15 mouse cellular contexts compared by ENCODE assay signal in genomic region chr9:30985782-30986181, GRCm38 (mm10). TPM values are rescaled to one million over a fixed set of nuclear protein-coding genes. Genes with fewer than 3 reads are reported as not detected.
DNase-seq lines count a peak whose midpoint lies in the region; ATAC-seq and TF ChIP-seq lines count a peak whose summit lies in the region.
"Had no signal": no experiment of that assay in that cellular context is flagged by ENCODE, and none has a peak within 500 bp of the region (broad histone marks: within the 10 kb centered on the region; RNA-seq: fewer than 3 reads in every experiment).

No protein-coding gene starts in this region.

- no peaks in the 10 kb centered on the region for H3K36me3 ChIP-seq in embryonic facial prominence, embryonic 13.5 days
- H3K36me3 ChIP-seq in intestine, embryonic 16.5 days (ENCODE audit: control insufficient read depth, insufficient read depth, low read length): no peaks in the 10 kb centered on the region
- H3K36me3 ChIP-seq: forebrain, embryonic 10.5 days; midbrain, embryonic 13.5 days had no signal

- 0 out of 2 replicates have a peak overlapping the region, but pooled peaks have one; percentile 11 for H3K4me2 ChIP-seq in embryonic facial prominence, embryonic 13.5 days
- H3K4me2 ChIP-seq in intestine, embryonic 16.5 days (ENCODE audit: low read depth, low read length): no peak overlapping the region
- H3K4me2 ChIP-seq: midbrain, embryonic 13.5 days had no signal

- no peaks in the 10 kb centered on the region for H3K9me3 ChIP-seq in embryonic facial prominence, embryonic 13.5 days
- H3K9me3 ChIP-seq in intestine, embryonic 16.5 days (ENCODE audit: control insufficient read depth, low read length): no peaks in the 10 kb centered on the region
- H3K9me3 ChIP-seq: forebrain, embryonic 10.5 days; midbrain, embryonic 13.5 days had no signal

- WGBS in embryonic facial prominence, embryonic 13.5 days: 22% methylated on average over 6 of the region's 6 CpGs
- WGBS in intestine, embryonic 16.5 days: 62% methylated on average over 6 of the region's 6 CpGs

- intact Hi-C loops in gastrocnemius, adult 2 months (cut with DNase I): no loop called here

- H3K4me3 ChIP-seq in gastrocnemius, adult 2 months: no peak overlapping the region
- no peak overlapping the region for H3K4me3 ChIP-seq in embryonic facial prominence, embryonic 13.5 days
- H3K4me3 ChIP-seq in intestine, embryonic 16.5 days (ENCODE audit: low read length): no peak overlapping the region
- H3K4me3 ChIP-seq: forebrain, embryonic 10.5 days; heart, adult 2 months; midbrain, embryonic 13.5 days had no signal

- DNase-seq in gastrocnemius, adult 2 months: peak; percentile 50
- DNase-seq in gastrocnemius, adult 8-10 months (ENCODE audit: low spot score in 2 of 2): no peak
- peak; percentile 18 for DNase-seq in 3134 (ENCODE audit: extremely low read depth, insufficient read length, low spot score)
- no peak for DNase-seq in layer of hippocampus, postnatal 10 days (ENCODE audit: low spot score in 2 of 2)
- no peak for DNase-seq in embryo, embryonic 11 days
- DNase-seq in kidney, adult 18-20 months: no peak
- DNase-seq: cerebellum, postnatal 36 days; kidney, adult 9 months; lung, postnatal 10 days; thymus, postnatal 14 days had no signal

- H3K27me3 ChIP-seq in embryonic facial prominence, embryonic 13.5 days: no peaks in the 10 kb centered on the region
- no peaks in the 10 kb centered on the region for H3K27me3 ChIP-seq in intestine, embryonic 16.5 days (replicated peaks; ENCODE audit: control insufficient read depth, insufficient read depth, low read length)
- H3K27me3 ChIP-seq: midbrain, embryonic 13.5 days had no signal

- TF ChIP-seq CTCF in gastrocnemius, adult 2 months (IDR thresholded peaks at IDR 0.05): no peak

- H3K9ac ChIP-seq in embryonic facial prominence, embryonic 13.5 days: no peak overlapping the region
- H3K9ac ChIP-seq in intestine, embryonic 16.5 days (ENCODE audit: low read depth, low read length): no peak overlapping the region
- H3K9ac ChIP-seq: midbrain, embryonic 13.5 days had no signal

- peak overlapping the region; percentile 63 for H3K27ac ChIP-seq in gastrocnemius, adult 2 months
- H3K27ac ChIP-seq in embryonic facial prominence, embryonic 13.5 days: peak overlapping the region; percentile 57
- H3K27ac ChIP-seq in intestine, embryonic 16.5 days (ENCODE audit: low read length): peak overlapping the region; percentile 58
- H3K27ac ChIP-seq: forebrain, embryonic 10.5 days; heart, adult 2 months; midbrain, embryonic 13.5 days had no signal

- 0 out of 2 replicates have a peak, but pooled peaks have one; percentile 37 for ATAC-seq in embryonic facial prominence, embryonic 13.5 days (ENCODE audit: insufficient number of reproducible peaks, insufficient read depth, low FRiP score, low TSS enrichment, low read depth)
- 0 out of 2 replicates have a peak, but pooled peaks have one; percentile 31 for ATAC-seq in intestine, embryonic 16.5 days
- ATAC-seq: midbrain, embryonic 13.5 days had no signal

- peaks cover 11% of the 10 kb centered on the region for H3K4me1 ChIP-seq in embryonic facial prominence, embryonic 13.5 days
- H3K4me1 ChIP-seq in intestine, embryonic 16.5 days (ENCODE audit: control insufficient read depth, insufficient read depth, low read length): no peaks in the 10 kb centered on the region
- H3K4me1 ChIP-seq: forebrain, embryonic 10.5 days; midbrain, embryonic 13.5 days had no signal

RNA-seq across cellular contexts. Expression of gene Adamts8, which starts 43.4 kb away (rescaled TPM):
- total RNA-seq in gastrocnemius, adult 2 months (2021): 10 to 100 TPM in 1 of 2 experiments, 1 to 10 TPM in 1; 1.5 to 14.6 TPM
- total RNA-seq in gastrocnemius, adult 8-10 months (2022): 1 to 10 TPM in 3 of 4 experiments, under 1 TPM in 1; 0.43 to 4.0 (median 1.7) TPM
- polyA plus RNA-seq in embryonic facial prominence, embryonic 13.5 days (2015; fragmentation: Nextera tagmentation; extraction: Ambion mirVana): 1.8 and 2.0 TPM in 2 replicates
- 6.8 and 7.9 TPM in 2 replicates for polyA plus RNA-seq in intestine, embryonic 16.5 days (2015; fragmentation: Nextera tagmentation; extraction: Ambion mirVana)
- 1 to 10 TPM; 5.8 to 7.1 TPM for total RNA-seq in layer of hippocampus, postnatal 10 days (2021)

RNA-seq across cellular contexts. Expression of gene Zbtb44, which starts 44.7 kb away (rescaled TPM):
- total RNA-seq in gastrocnemius, adult 2 months (2021): 10 to 100 TPM; 64.8 to 71.7 TPM
- 10 to 100 TPM; 69.6 to 95.4 (median 74.2) TPM for total RNA-seq in gastrocnemius, adult 8-10 months (2022)
- polyA plus RNA-seq in embryonic facial prominence, embryonic 13.5 days (2015; fragmentation: Nextera tagmentation; extraction: Ambion mirVana): 6.5 TPM in 2 replicates
- 5.6 and 6.2 TPM in 2 replicates for polyA plus RNA-seq in intestine, embryonic 16.5 days (2015; fragmentation: Nextera tagmentation; extraction: Ambion mirVana)
- total RNA-seq in layer of hippocampus, postnatal 10 days (2021): 10 to 100 TPM; 34.6 to 35.7 TPM

Comparison
In these comparisons a context has a peak if more than half of its experiments do, and no peak if none do; other contexts are left out.
1. DNase-seq: peak in gastrocnemius, adult 2 months (single experiment) and 3134 (single experiment); none in gastrocnemius, adult 8-10 months (0 of 2), layer of hippocampus, postnatal 10 days (0 of 2), embryo, embryonic 11 days (single experiment) and kidney, adult 18-20 months (single experiment).
2. Peak in every context shown above with its lines, with median percentiles within 50 percentile points of each other: H3K27ac ChIP-seq.